Mouse (Mus musculus) small intestine, adult 2 months (tissue): Measurements from ENCODE around the gene Eid1.
A peak's percentile ranks its signal among the peaks of the same experiment; 100 is the strongest.

Experiments used
- CTCF ChIP-seq: fragments of 200-500 bp; IDR thresholded peaks from 2 replicates; pipeline ENCODE4 v1.5.1; 2012; ENCODE audit warnings: low read depth, mild to moderate bottlenecking, control low read depth, inconsistent platforms, low read length, moderate library complexity, mixed read lengths; ENCODE audit not compliant: insufficient replicate concordance, insufficient read length; ENCODE audit errors: extremely low read depth
- POLR2A ChIP-seq: fragments of 200-500 bp; IDR thresholded peaks from 2 replicates; pipeline ENCODE4 v1.6.1; 2012; ENCODE audit warnings: low read depth, mild to moderate bottlenecking, control low read depth, inconsistent platforms, low read length, moderate library complexity

GRCm38 (mm10) chr2:125624837-125625351, 48.0 kb upstream of the Eid1 start, which contains the start of gene Cep152:
- TF ChIP-seq CTCF (no peak; the same call in 1 of the 2 replicates), POLR2A (peak; percentile 39; the same call in 1 of the 2 replicates)
